21 mouse cellular contexts compared by ENCODE assay signal in genomic region chr1:82135761-82136331, GRCm38 (mm10).
DNase-seq lines count a peak whose midpoint lies in the region; ATAC-seq and TF ChIP-seq lines count a peak whose summit lies in the region.
"Had no signal": no experiment of that assay in that cellular context is flagged by ENCODE, and none has a peak within 500 bp of the region (broad histone marks: within the 10 kb centered on the region; RNA-seq: fewer than 3 reads in every experiment).

No protein-coding gene starts in this region.

- H3K9ac ChIP-seq in heart, postnatal 0 days (replicated peaks; ENCODE audit: low read depth, low read length) = no peak overlapping the region
- H3K9ac ChIP-seq in heart, adult 2 months (ENCODE audit: low read depth, low read length) = no peak overlapping the region
- H3K9ac ChIP-seq: embryonic facial prominence, embryonic 12.5 days; forebrain, postnatal 0 days; neural tube, embryonic 15.5 days had no signal

- H3K4me3 ChIP-seq in heart, postnatal 0 days (ENCODE audit: low read depth, low read length) = no peak overlapping the region
- H3K4me3 ChIP-seq in heart, adult 2 months = no peak overlapping the region
- H3K4me3 ChIP-seq: embryonic facial prominence, embryonic 12.5 days; layer of hippocampus, adult 2 months; left cerebral cortex, adult 2 months; neural tube, embryonic 15.5 days had no signal

- TF ChIP-seq EP300 in heart, postnatal 0 days (IDR thresholded peaks at IDR 0.05; ENCODE audit: low read depth) = no peak
- no peak for TF ChIP-seq EP300 in heart, adult 2 months (IDR thresholded peaks at IDR 0.05; ENCODE audit: insufficient read depth, low read depth, low read length)

- no peaks in the 10 kb centered on the region for H3K9me3 ChIP-seq in heart, postnatal 0 days (replicated peaks; ENCODE audit: control insufficient read depth, low read length)
- H3K9me3 ChIP-seq: embryonic facial prominence, embryonic 12.5 days; G1E; neural tube, embryonic 15.5 days had no signal

- peak overlapping the region; percentile 30; the same call in 1 of the 2 replicates for H3K27ac ChIP-seq in heart, postnatal 0 days (ENCODE audit: low read depth)
- H3K27ac ChIP-seq in heart, adult 2 months = no peak overlapping the region
- H3K27ac ChIP-seq: embryonic facial prominence, embryonic 12.5 days; layer of hippocampus, adult 2 months; left cerebral cortex, adult 2 months; neural tube, embryonic 15.5 days had no signal

- TF ChIP-seq POLR2A in heart, adult 2 months (IDR thresholded peaks at IDR 0.05; ENCODE audit: insufficient read depth, low read depth, low read length) = no peak

- peak; percentile 52 for DNase-seq in heart, postnatal 0 days (ENCODE audit: low spot score)
- no peak for DNase-seq in heart, adult 2 months
- peak; percentile 12 for DNase-seq in ovary, adult 18-20 months (ENCODE audit: low spot score)
- no peak for DNase-seq in ovary, postnatal 10 days (ENCODE audit: low spot score)
- peak; percentile 54 for DNase-seq in hindlimb bud, embryonic 11.5 days (ENCODE audit: extremely low spot score, low read depth, low spot score)
- no peak for DNase-seq in cerebellum, adult 11-12 months
- DNase-seq in thymus, postnatal 0 days (ENCODE audit: low spot score) = no peak
- DNase-seq: cerebellum, adult 11 months; cerebellum, postnatal 36 days; forebrain, postnatal 0 days; gastrocnemius, postnatal 14 days; liver; lung, adult 18-20 months; lung, postnatal 36 days; right cerebral cortex, postnatal 14 days; thymus, postnatal 4 days had no signal

- no peaks in the 10 kb centered on the region for H3K36me3 ChIP-seq in heart, postnatal 0 days (replicated peaks; ENCODE audit: control insufficient read depth, insufficient read depth, low read length)
- H3K36me3 ChIP-seq in heart, adult 2 months (ENCODE audit: control insufficient read depth, insufficient read depth, low read length) = no peaks in the 10 kb centered on the region
- H3K36me3 ChIP-seq: embryonic facial prominence, embryonic 12.5 days; G1E; neural tube, embryonic 15.5 days had no signal

- H3K4me2 ChIP-seq in heart, postnatal 0 days (ENCODE audit: low read depth, low read length) = no peak overlapping the region
- H3K4me2 ChIP-seq: embryonic facial prominence, embryonic 12.5 days; neural tube, embryonic 15.5 days had no signal

- no peaks in the 10 kb centered on the region for H3K27me3 ChIP-seq in heart, postnatal 0 days (ENCODE audit: control insufficient read depth, insufficient read depth, low read length)
- H3K27me3 ChIP-seq in heart, adult 2 months (ENCODE audit: control insufficient read depth, insufficient read depth, low read length) = no peaks in the 10 kb centered on the region
- H3K27me3 ChIP-seq: embryonic facial prominence, embryonic 12.5 days; neural tube, embryonic 15.5 days had no signal

- TF ChIP-seq CTCF in heart, postnatal 0 days (IDR thresholded peaks at IDR 0.05; ENCODE audit: low read depth) = no peak
- no peak for TF ChIP-seq CTCF in heart, adult 2 months (IDR thresholded peaks at IDR 0.05)

- WGBS in heart, postnatal 0 days = 41% methylated on average over 8 of the region's 8 CpGs
- WGBS in heart, adult 2 months = 65% methylated on average over 8 of the region's 8 CpGs

- intact Hi-C loops in heart, adult 2 months (cut with DNase I) = no loop called here

- peak; percentile 72; the same call in 1 of the 2 replicates for ATAC-seq in heart, postnatal 0 days (ENCODE audit: insufficient read depth, low read depth)
- ATAC-seq: forebrain, postnatal 0 days had no signal

- 0 out of 2 replicates have a peak, but pooled peaks cover 7% of the 10 kb centered on the region for H3K4me1 ChIP-seq in heart, postnatal 0 days (ENCODE audit: control insufficient read depth, insufficient read depth)
- no peaks in the 10 kb centered on the region for H3K4me1 ChIP-seq in heart, adult 2 months (ENCODE audit: control insufficient read depth, insufficient read depth, low read length)
- H3K4me1 ChIP-seq: embryonic facial prominence, embryonic 12.5 days; neural tube, embryonic 15.5 days had no signal

- no peaks in the 10 kb centered on the region for H3K79me2 ChIP-seq in heart, adult 2 months (replicated peaks; ENCODE audit: control insufficient read depth, insufficient read depth, low read length)

Comparison
In these comparisons a context has a peak if more than half of its experiments do, and no peak if none do; other contexts are left out.
1. DNase-seq: peak in heart, postnatal 0 days (single experiment), ovary, adult 18-20 months (single experiment) and hindlimb bud, embryonic 11.5 days (single experiment); none in heart, adult 2 months (0 of 2), ovary, postnatal 10 days (single experiment), cerebellum, adult 11-12 months (single experiment) and thymus, postnatal 0 days (single experiment).